In the genomic region with DNA sequence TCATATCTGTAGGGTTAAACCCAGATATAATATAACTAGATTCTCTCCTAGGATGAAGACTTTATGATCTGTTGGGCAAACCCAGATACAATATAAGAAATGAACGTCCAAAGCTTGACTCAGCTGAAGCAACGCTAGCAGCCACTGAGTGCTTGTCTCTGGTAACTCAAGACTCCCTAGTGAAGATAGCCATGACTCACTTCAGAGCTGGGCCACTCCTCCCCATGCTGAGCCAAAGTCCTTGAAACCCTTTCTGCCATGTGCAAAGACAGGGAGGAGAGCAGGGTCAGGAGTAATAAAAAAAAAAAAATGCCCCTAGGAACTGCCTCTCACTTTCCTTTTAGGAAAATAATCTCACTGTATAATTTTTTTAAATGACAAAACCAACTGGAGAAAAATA, we compare ENCODE assay signal across 9 mouse cellular contexts.
DNase-seq lines count a peak whose midpoint lies in the region; ATAC-seq and TF ChIP-seq lines count a peak whose summit lies in the region.
"Had no signal": no experiment of that assay in that cellular context is flagged by ENCODE, and none has a peak within 500 bp of the region (broad histone marks: within the 10 kb centered on the region; RNA-seq: fewer than 3 reads in every experiment).

No protein-coding gene starts in this region.

- ATAC-seq in forebrain, embryonic 13.5 days: no peak
- no peak for ATAC-seq in forebrain, postnatal 0 days
- no peak for ATAC-seq in neural tube, embryonic 13.5 days (ENCODE audit: low read depth)
- no peak for ATAC-seq in hindbrain, embryonic 11.5 days (ENCODE audit: low FRiP score)
- ATAC-seq in stomach, embryonic 16.5 days (ENCODE audit: insufficient read depth, low FRiP score): no peak; the same call in 1 of the 2 replicates
- no peak for ATAC-seq in liver, embryonic 11.5 days (replicated peaks; ENCODE audit: low FRiP score)

- DNase-seq in forebrain, postnatal 0 days: no peak
- no peak for DNase-seq in neural tube, embryonic 10.5 days (ENCODE audit: extremely low spot score, low spot score)
- no peak for DNase-seq in hindbrain, embryonic 11.5 days (ENCODE audit: low spot score)
- no peak for DNase-seq in liver, embryonic 11.5 days (ENCODE audit: low spot score)
- DNase-seq in kidney, adult 18-20 months: no peak
- DNase-seq: right cerebral cortex, postnatal 25 days had no signal

- peak overlapping the region; percentile 73 for H3K27ac ChIP-seq in forebrain, embryonic 13.5 days
- H3K27ac ChIP-seq in forebrain, postnatal 0 days (ENCODE audit: low read depth, low read length): no peak overlapping the region
- H3K27ac ChIP-seq in neural tube, embryonic 13.5 days (replicated peaks): peak overlapping the region; percentile 76
- peak overlapping the region; percentile 70; the same call in 1 of the 2 replicates for H3K27ac ChIP-seq in hindbrain, embryonic 11.5 days (ENCODE audit: low read depth, low read length)
- H3K27ac ChIP-seq in stomach, embryonic 16.5 days (ENCODE audit: low read length): peak overlapping the region; percentile 63; the same call in 1 of the 2 replicates
- H3K27ac ChIP-seq in liver, embryonic 11.5 days (ENCODE audit: low read depth, low read length): no peak overlapping the region

- no peaks in the 10 kb centered on the region; the same call in 1 of the 2 replicates for H3K9me3 ChIP-seq in forebrain, embryonic 13.5 days (replicated peaks)
- no peaks in the 10 kb centered on the region for H3K9me3 ChIP-seq in forebrain, postnatal 0 days (ENCODE audit: low read length)
- no peaks in the 10 kb centered on the region for H3K9me3 ChIP-seq in neural tube, embryonic 13.5 days
- no peaks in the 10 kb centered on the region for H3K9me3 ChIP-seq in hindbrain, embryonic 11.5 days (ENCODE audit: control insufficient read depth, low read length)
- no peaks in the 10 kb centered on the region for H3K9me3 ChIP-seq in stomach, embryonic 16.5 days (replicated peaks; ENCODE audit: control insufficient read depth, low read length)
- no peaks in the 10 kb centered on the region for H3K9me3 ChIP-seq in liver, embryonic 11.5 days (ENCODE audit: control insufficient read depth, low read length)

- TF ChIP-seq CTCF in forebrain, postnatal 0 days (IDR thresholded peaks at IDR 0.05; ENCODE audit: low read depth): no peak

- H3K4me2 ChIP-seq in forebrain, embryonic 13.5 days: no peak overlapping the region
- no peak overlapping the region for H3K4me2 ChIP-seq in forebrain, postnatal 0 days (ENCODE audit: low read depth)
- H3K4me2 ChIP-seq in neural tube, embryonic 13.5 days: no peak overlapping the region
- no peak overlapping the region for H3K4me2 ChIP-seq in hindbrain, embryonic 11.5 days (replicated peaks; ENCODE audit: low read depth, low read length)
- no peak overlapping the region for H3K4me2 ChIP-seq in stomach, embryonic 16.5 days (ENCODE audit: low read depth, low read length)
- H3K4me2 ChIP-seq in liver, embryonic 11.5 days: no peak overlapping the region

- H3K36me3 ChIP-seq in forebrain, embryonic 13.5 days (ENCODE audit: poor library complexity, severe bottlenecking): no peaks in the 10 kb centered on the region
- H3K36me3 ChIP-seq in forebrain, postnatal 0 days (ENCODE audit: insufficient read depth): no peaks in the 10 kb centered on the region
- no peaks in the 10 kb centered on the region for H3K36me3 ChIP-seq in neural tube, embryonic 13.5 days
- H3K36me3 ChIP-seq in hindbrain, embryonic 11.5 days (ENCODE audit: control insufficient read depth, insufficient read depth, low read length): no peaks in the 10 kb centered on the region
- H3K36me3 ChIP-seq in stomach, embryonic 16.5 days (ENCODE audit: control insufficient read depth, insufficient read depth, low read length): no peaks in the 10 kb centered on the region
- no peaks in the 10 kb centered on the region for H3K36me3 ChIP-seq in liver, embryonic 11.5 days (ENCODE audit: control insufficient read depth, insufficient read depth, low read length)

- no peaks in the 10 kb centered on the region for H3K27me3 ChIP-seq in forebrain, embryonic 13.5 days
- H3K27me3 ChIP-seq in forebrain, postnatal 0 days (ENCODE audit: insufficient read depth, low read length): no peaks in the 10 kb centered on the region
- H3K27me3 ChIP-seq in neural tube, embryonic 13.5 days: no peaks in the 10 kb centered on the region
- no peaks in the 10 kb centered on the region for H3K27me3 ChIP-seq in hindbrain, embryonic 11.5 days (ENCODE audit: control insufficient read depth, insufficient read depth, low read length)
- H3K27me3 ChIP-seq in stomach, embryonic 16.5 days (ENCODE audit: control insufficient read depth, insufficient read depth, low read length): no peaks in the 10 kb centered on the region
- H3K27me3 ChIP-seq in liver, embryonic 11.5 days (replicated peaks; ENCODE audit: control insufficient read depth, insufficient read depth, low read length): no peaks in the 10 kb centered on the region

- WGBS in forebrain, embryonic 13.5 days: 83% methylated on average over 2 of the region's 2 CpGs
- WGBS in forebrain, postnatal 0 days: 79% methylated on average over 2 of the region's 2 CpGs
- 77% methylated on average over 2 of the region's 2 CpGs for whole genome bisulfite sequencing in neural tube, embryonic 13.5 days
- 53% methylated on average over 2 of the region's 2 CpGs for WGBS in hindbrain, embryonic 11.5 days
- 53% methylated on average over 2 of the region's 2 CpGs for WGBS in stomach, embryonic 16.5 days
- WGBS in liver, embryonic 11.5 days: 67% methylated on average over 2 of the region's 2 CpGs

- H3K9ac ChIP-seq in forebrain, embryonic 13.5 days: no peak overlapping the region
- H3K9ac ChIP-seq in forebrain, postnatal 0 days: no peak overlapping the region
- no peak overlapping the region for H3K9ac ChIP-seq in neural tube, embryonic 13.5 days
- no peak overlapping the region for H3K9ac ChIP-seq in hindbrain, embryonic 11.5 days (ENCODE audit: low read depth, low read length)
- no peak overlapping the region for H3K9ac ChIP-seq in stomach, embryonic 16.5 days (ENCODE audit: low read length)
- no peak overlapping the region for H3K9ac ChIP-seq in liver, embryonic 11.5 days (ENCODE audit: low read depth, low read length)

- H3K4me3 ChIP-seq in forebrain, embryonic 13.5 days: no peak overlapping the region
- H3K4me3 ChIP-seq in forebrain, postnatal 0 days (ENCODE audit: low read depth, low read length): no peak overlapping the region
- H3K4me3 ChIP-seq in neural tube, embryonic 13.5 days: no peak overlapping the region
- H3K4me3 ChIP-seq in hindbrain, embryonic 11.5 days (ENCODE audit: low read depth, low read length): no peak overlapping the region
- H3K4me3 ChIP-seq in stomach, embryonic 16.5 days (replicated peaks; ENCODE audit: low read length): no peak overlapping the region
- H3K4me3 ChIP-seq in liver, embryonic 11.5 days (ENCODE audit: low read depth, low read length): no peak overlapping the region

- H3K4me1 ChIP-seq in forebrain, embryonic 13.5 days: peaks cover 21% of the 10 kb centered on the region
- H3K4me1 ChIP-seq in forebrain, postnatal 0 days (ENCODE audit: insufficient read depth): peaks cover 11% of the 10 kb centered on the region; the same call in 1 of the 2 replicates
- H3K4me1 ChIP-seq in neural tube, embryonic 13.5 days (replicated peaks): peaks cover 17% of the 10 kb centered on the region
- H3K4me1 ChIP-seq in hindbrain, embryonic 11.5 days (replicated peaks; ENCODE audit: control insufficient read depth, insufficient read depth, low read length): no peaks in the 10 kb centered on the region
- H3K4me1 ChIP-seq in stomach, embryonic 16.5 days (ENCODE audit: control insufficient read depth, insufficient read depth, low read length): peaks cover 24% of the 10 kb centered on the region
- no peaks in the 10 kb centered on the region; the same call in 1 of the 2 replicates for H3K4me1 ChIP-seq in liver, embryonic 11.5 days (replicated peaks; ENCODE audit: control insufficient read depth, insufficient read depth, low read length)

Comparison
In these comparisons a context has a peak if more than half of its experiments do, and no peak if none do; other contexts are left out.
1. H3K27ac ChIP-seq: peak in forebrain, embryonic 13.5 days (single experiment), neural tube, embryonic 13.5 days (single experiment), hindbrain, embryonic 11.5 days (single experiment) and stomach, embryonic 16.5 days (single experiment); none in forebrain, postnatal 0 days (single experiment) and liver, embryonic 11.5 days (single experiment).